Mouse (Mus musculus): ENCODE data around the gene Crim1. TPM values are rescaled to one million over a fixed set of nuclear protein-coding genes. Genes with fewer than 3 reads are reported as not detected.

Crim1 gene
- polyA plus RNA-seq, 1 experiment from 2014 or later: 7.3 TPM

- no peak overlapping the region for H3K9ac ChIP-seq (replicated peaks)
- no peak overlapping the region for H3K4me2 ChIP-seq (replicated peaks)
- ATAC-seq (replicated peaks): no peak
- H3K27me3 ChIP-seq: no peaks in the 10 kb centered on the region
- no peaks in the 10 kb centered on the region for H3K9me3 ChIP-seq
- H3K27ac ChIP-seq (replicated peaks): no peak overlapping the region
- no peaks in the 10 kb centered on the region for H3K4me1 ChIP-seq
- 86% methylated on average over 12 of the region's 12 CpGs for WGBS
- no peaks in the 10 kb centered on the region for H3K36me3 ChIP-seq
- H3K4me3 ChIP-seq: no peak overlapping the region
These were observed 151.8 kb downstream of the Crim1 start for GRCm38 (mm10) chr17:78351676-78352499.

- H3K27ac ChIP-seq (replicated peaks): no peak overlapping the region
- H3K36me3 ChIP-seq: no peaks in the 10 kb centered on the region
- no peak overlapping the region for H3K4me3 ChIP-seq
- ATAC-seq (replicated peaks): no peak
- H3K9me3 ChIP-seq: no peaks in the 10 kb centered on the region
- no peaks in the 10 kb centered on the region for H3K27me3 ChIP-seq
- no peak overlapping the region for H3K4me2 ChIP-seq (replicated peaks)
- no peak overlapping the region for H3K9ac ChIP-seq (replicated peaks)
- peaks cover 3% of the 10 kb centered on the region; the same call in 1 of the 2 replicates for H3K4me1 ChIP-seq
- 87% methylated on average over 3 of the region's 3 CpGs for WGBS
These were observed 152.4 kb downstream of the Crim1 start for GRCm38 (mm10) chr17:78352500-78352855.

GRCm38 (mm10) chr17:78354411-78354810 is 154.4 kb downstream of the Crim1 start:
- 88% methylated on average over 2 of the region's 2 CpGs for WGBS
- H3K4me1 ChIP-seq: peaks cover 14% of the 10 kb centered on the region
- H3K4me2 ChIP-seq (replicated peaks): no peak overlapping the region
- ATAC-seq (replicated peaks): no peak
- no peaks in the 10 kb centered on the region for H3K36me3 ChIP-seq
- H3K27ac ChIP-seq (replicated peaks): no peak overlapping the region
- no peaks in the 10 kb centered on the region for H3K9me3 ChIP-seq
- H3K4me3 ChIP-seq: no peak overlapping the region
- H3K27me3 ChIP-seq: no peaks in the 10 kb centered on the region
- H3K9ac ChIP-seq (replicated peaks): no peak overlapping the region

GRCm38 (mm10) chr17:78354871-78355270 is 154.8 kb downstream of the Crim1 start:
- Histone ChIP-seq H3K4me2 (replicated peaks) (no peak overlapping the region), H3K27ac (replicated peaks) (no peak overlapping the region), H3K9me3 (no peaks in the 10 kb centered on the region), H3K4me1 (peaks cover 14% of the 10 kb centered on the region), H3K27me3 (no peaks in the 10 kb centered on the region), H3K36me3 (no peaks in the 10 kb centered on the region), H3K9ac (replicated peaks) (no peak overlapping the region), H3K4me3 (no peak overlapping the region)
- no peak for ATAC-seq (replicated peaks)
- 82% methylated on average over 12 of the region's 12 CpGs for WGBS

GRCm38 (mm10) chr17:78355611-78356010 is 155.6 kb downstream of the Crim1 start:
- H3K9ac ChIP-seq (replicated peaks): no peak overlapping the region
- H3K9me3 ChIP-seq: no peaks in the 10 kb centered on the region
- H3K4me3 ChIP-seq: no peak overlapping the region
- WGBS: 77% methylated on average over 8 of the region's 8 CpGs
- H3K27me3 ChIP-seq: no peaks in the 10 kb centered on the region
- H3K36me3 ChIP-seq: no peaks in the 10 kb centered on the region
- H3K4me1 ChIP-seq: peaks cover 14% of the 10 kb centered on the region
- ATAC-seq (replicated peaks): no peak
- no peak overlapping the region for H3K4me2 ChIP-seq (replicated peaks)
- H3K27ac ChIP-seq (replicated peaks): no peak overlapping the region

- H3K4me3 ChIP-seq: no peak overlapping the region
- no peaks in the 10 kb centered on the region for H3K36me3 ChIP-seq
- H3K4me2 ChIP-seq (replicated peaks): no peak overlapping the region
- no peaks in the 10 kb centered on the region for H3K9me3 ChIP-seq
- 19% methylated on average over 4 of the region's 4 CpGs for WGBS
- ATAC-seq (replicated peaks): peak; percentile 57
- H3K27ac ChIP-seq (replicated peaks): peak overlapping the region; percentile 80; the same call in 1 of the 2 replicates
- no peak overlapping the region for H3K9ac ChIP-seq (replicated peaks)
- peaks cover 14% of the 10 kb centered on the region for H3K4me1 ChIP-seq
- H3K27me3 ChIP-seq: no peaks in the 10 kb centered on the region
These were observed 157.7 kb downstream of the Crim1 start for GRCm38 (mm10) chr17:78357753-78358152.

GRCm38 (mm10) chr17:78358251-78358726 is 158.2 kb downstream of the Crim1 start:
- Histone ChIP-seq H3K4me3 (no peak overlapping the region), H3K9ac (replicated peaks) (no peak overlapping the region), H3K4me2 (replicated peaks) (no peak overlapping the region), H3K36me3 (no peaks in the 10 kb centered on the region), H3K27ac (replicated peaks) (peak overlapping the region; percentile 80), H3K9me3 (no peaks in the 10 kb centered on the region), H3K27me3 (no peaks in the 10 kb centered on the region), H3K4me1 (peaks cover 14% of the 10 kb centered on the region)
- ATAC-seq (replicated peaks): peak; percentile 82
- 45% methylated on average over 7 of the region's 7 CpGs for WGBS

- 81% methylated on average over 13 of the region's 13 CpGs for WGBS
- H3K36me3 ChIP-seq: no peaks in the 10 kb centered on the region
- no peak overlapping the region for H3K4me3 ChIP-seq
- no peak overlapping the region for H3K4me2 ChIP-seq (replicated peaks)
- ATAC-seq (replicated peaks): no peak
- H3K9me3 ChIP-seq: no peaks in the 10 kb centered on the region
- H3K9ac ChIP-seq (replicated peaks): no peak overlapping the region
- no peak overlapping the region for H3K27ac ChIP-seq (replicated peaks)
- peaks cover 13% of the 10 kb centered on the region for H3K4me1 ChIP-seq
- no peaks in the 10 kb centered on the region for H3K27me3 ChIP-seq
These were observed 162.1 kb downstream of the Crim1 start for GRCm38 (mm10) chr17:78361939-78362728.

GRCm38 (mm10) chr17:78364555-78365302 is 164.7 kb downstream of the Crim1 start:
- H3K27me3 ChIP-seq: no peaks in the 10 kb centered on the region
- no peaks in the 10 kb centered on the region for H3K4me1 ChIP-seq
- H3K9ac ChIP-seq (replicated peaks): no peak overlapping the region
- H3K27ac ChIP-seq (replicated peaks): no peak overlapping the region
- WGBS: 90% methylated on average over 23 of the region's 23 CpGs
- H3K4me3 ChIP-seq: no peak overlapping the region
- H3K9me3 ChIP-seq: no peaks in the 10 kb centered on the region
- H3K36me3 ChIP-seq: 0 out of 2 replicates have a peak, but pooled peaks cover 3% of the 10 kb centered on the region
- ATAC-seq (replicated peaks): no peak
- no peak overlapping the region for H3K4me2 ChIP-seq (replicated peaks)

- H3K27me3 ChIP-seq: no peaks in the 10 kb centered on the region
- WGBS: 94% methylated on average over 7 of the region's 7 CpGs
- H3K9me3 ChIP-seq: no peaks in the 10 kb centered on the region
- no peak overlapping the region for H3K9ac ChIP-seq (replicated peaks)
- no peak for ATAC-seq (replicated peaks)
- 0 out of 2 replicates have a peak, but pooled peaks cover 3% of the 10 kb centered on the region for H3K36me3 ChIP-seq
- no peak overlapping the region for H3K27ac ChIP-seq (replicated peaks)
- no peak overlapping the region for H3K4me2 ChIP-seq (replicated peaks)
- no peaks in the 10 kb centered on the region for H3K4me1 ChIP-seq
- H3K4me3 ChIP-seq: no peak overlapping the region
These were observed 166.0 kb downstream of the Crim1 start for GRCm38 (mm10) chr17:78366070-78366469.

GRCm38 (mm10) chr17:78368481-78368880 is 168.4 kb downstream of the Crim1 start:
- 0 out of 2 replicates have a peak, but pooled peaks cover 3% of the 10 kb centered on the region for H3K36me3 ChIP-seq
- H3K9me3 ChIP-seq: no peaks in the 10 kb centered on the region
- no peak overlapping the region for H3K9ac ChIP-seq (replicated peaks)
- no peak overlapping the region for H3K4me3 ChIP-seq
- peak; percentile 69 for ATAC-seq (replicated peaks)
- H3K27ac ChIP-seq (replicated peaks): no peak overlapping the region
- H3K27me3 ChIP-seq: no peaks in the 10 kb centered on the region
- H3K4me1 ChIP-seq: no peaks in the 10 kb centered on the region
- 58% methylated on average over 8 of the region's 8 CpGs for WGBS
- no peak overlapping the region for H3K4me2 ChIP-seq (replicated peaks)
